Mouse (Mus musculus) limb, embryonic 13.5 days (tissue): ENCODE measurements around the gene Olfr921. TPM values are rescaled to one million over a fixed set of nuclear protein-coding genes. Genes with fewer than 3 reads are reported as not detected.

Experiments
- polyA plus RNA-seq: library from polyadenylated mRNA; unstranded; fragments of >200 nt; fragmentation: Nextera tagmentation; extraction: Ambion mirVana; gene quantifications from 2 replicates; pipeline ENCODE4 v1.2.1, GENCODE M21; 2015

Gene Olfr921
- polyA plus RNA-seq, 1 experiment from 2014 or later: not detected

Other genes with a start within 250 kb of the Olfr921 start
- gene Olfr910, start 235.2 kb upstream of the Olfr921 start, polyA plus RNA-seq: not detected in 2 replicates
- gene Olfr912, start 192.9 kb upstream of the Olfr921 start, polyA plus RNA-seq: not detected in 2 replicates
- not detected in 2 replicates for gene Olfr913, start 180.3 kb upstream of the Olfr921 start, polyA plus RNA-seq
- not detected in 2 replicates for gene Olfr914, start 168.0 kb upstream of the Olfr921 start, polyA plus RNA-seq
- not detected in 2 replicates for gene Olfr916, start 113.2 kb upstream of the Olfr921 start, polyA plus RNA-seq
- gene Olfr917, start 107.2 kb upstream of the Olfr921 start, polyA plus RNA-seq: not detected in 2 replicates
- gene Olfr918, start 98.5 kb upstream of the Olfr921 start, polyA plus RNA-seq: not detected in 2 replicates
- gene Olfr919, start 69.4 kb upstream of the Olfr921 start, polyA plus RNA-seq: not detected in 2 replicates
- gene Vwa5a, start 54.8 kb upstream of the Olfr921 start, polyA plus RNA-seq: 20.8 and 21.4 TPM in 2 replicates
- 0.03 TPM in 2 replicates for gene Olfr920, start 20.8 kb upstream of the Olfr921 start, polyA plus RNA-seq
- not detected in 2 replicates for gene Olfr922, start 41.5 kb downstream of the Olfr921 start, polyA plus RNA-seq
- not detected in 2 replicates for gene Olfr923, start 53.5 kb downstream of the Olfr921 start, polyA plus RNA-seq
- gene Olfr924, start 71.4 kb downstream of the Olfr921 start, polyA plus RNA-seq: not detected in 2 replicates
- gene Olfr26, start 82.0 kb downstream of the Olfr921 start, polyA plus RNA-seq: not detected in 2 replicates
- not detected in 2 replicates for gene Olfr926, start 104.1 kb downstream of the Olfr921 start, polyA plus RNA-seq
- gene Olfr930, start 156.7 kb downstream of the Olfr921 start, polyA plus RNA-seq: not detected in 2 replicates
- not detected in 2 replicates for gene Olfr933, start 199.2 kb downstream of the Olfr921 start, polyA plus RNA-seq
- not detected in 2 replicates for gene Olfr934, start 215.2 kb downstream of the Olfr921 start, polyA plus RNA-seq
- not detected in 2 replicates for gene Olfr935, start 226.6 kb downstream of the Olfr921 start, polyA plus RNA-seq